Mouse (Mus musculus): ENCODE results near the gene Eqtn.

The Eqtn gene

GRCm38 (mm10) chr4:94928743-94929142 lies at the start of gene Eqtn:
Gene Eqtn, minus strand, starts transcription at chr4:94928843.
- no peak for DNase-seq (ENCODE audit: low spot score)

- no peak for DNase-seq (ENCODE audit: low spot score)
These were observed 44.7 kb upstream of the Eqtn start for GRCm38 (mm10) chr4:94973321-94973720.

GRCm38 (mm10) chr4:94952773-94953172 lies 24.1 kb upstream of the Eqtn start:
- no peak for DNase-seq (ENCODE audit: low spot score)

- DNase-seq (ENCODE audit: low spot score) = no peak
These were observed 12.7 kb upstream of the Eqtn start for GRCm38 (mm10) chr4:94941221-94941855.

GRCm38 (mm10) chr4:94901780-94902179 lies 26.9 kb downstream of the Eqtn start:
- no peak for DNase-seq (ENCODE audit: low spot score)

- peak; percentile 2 for DNase-seq (ENCODE audit: low spot score)
These were observed 27.9 kb downstream of the Eqtn start for GRCm38 (mm10) chr4:94900744-94901143.
